Mouse (Mus musculus): Measurements from ENCODE around the gene Wdsub1.

DNA sequence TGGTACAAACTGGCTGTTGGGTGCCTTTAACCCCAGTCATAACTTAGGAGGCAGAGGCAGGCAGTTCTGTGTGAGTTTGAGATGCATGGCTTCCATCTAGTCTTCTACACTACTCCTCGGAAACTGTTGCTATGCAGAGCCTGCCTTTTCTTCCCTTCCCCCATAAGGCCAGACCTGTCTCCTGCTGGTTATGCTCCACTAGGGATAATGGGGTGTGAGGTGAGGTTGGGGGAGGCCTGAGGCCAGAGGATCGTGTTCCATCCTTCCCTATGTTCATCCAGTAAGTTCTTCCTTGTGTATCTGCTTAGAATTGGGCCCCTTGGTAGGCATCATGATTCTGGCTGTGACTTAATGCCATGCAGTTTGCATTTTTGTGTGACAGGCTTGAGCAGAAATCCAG lies 76.8 kb downstream of the Wdsub1 start:
- TF ChIP-seq CTCF (IDR thresholded peaks at IDR 0.05; ENCODE audit: low read depth, low read length) (no peak), POLR2A (IDR thresholded peaks at IDR 0.05; ENCODE audit: extremely low read depth, insufficient read depth, low read length) (no peak)
